Mouse (Mus musculus) embryonic facial prominence, embryonic 10.5 days (tissue): ENCODE measurements at regions not wholly inside any gene's neighbourhood (a gene's known extent, or its start where the extent isn't known, plus 50 kb on each side); places are given as distances from the start of the nearest gene placed in this dataset.
A peak's percentile ranks its signal among the peaks of the same experiment; 100 is the strongest.

Experiments used
- DNase-seq: peaks from one replicate; pipeline ENCODE4 v3.0.0-alpha.2; 2017; ENCODE audit warnings: low spot score
- H3K27ac ChIP-seq: fragments of 300-500 bp; sonication (generic); replicated peaks from 2 replicates; pipeline ENCODE4 v1.5.1; 2016; ENCODE audit warnings: mild to moderate bottlenecking
- H3K27me3 ChIP-seq: fragments of 300-500 bp; sonication (generic); replicated peaks from 2 replicates; pipeline ENCODE4 v1.6.1; 2016; ENCODE audit warnings: low read depth, mild to moderate bottlenecking; ENCODE audit not compliant: poor library complexity, severe bottlenecking
- H3K36me3 ChIP-seq: fragments of 300-500 bp; sonication (generic); replicated peaks from 2 replicates; pipeline ENCODE4 v1.6.1; 2016; ENCODE audit warnings: mild to moderate bottlenecking, moderate library complexity
- H3K4me1 ChIP-seq: fragments of 300-500 bp; sonication (generic); 2 replicates; pipeline ENCODE4 v1.6.1; 2016
- H3K4me3 ChIP-seq: fragments of 300-500 bp; sonication (generic); 2 replicates; pipeline ENCODE4 v1.5.1; 2016; ENCODE audit warnings: mild to moderate bottlenecking, moderate library complexity
- H3K9me3 ChIP-seq: fragments of 300-500 bp; sonication (generic); 2 replicates; pipeline ENCODE4 v1.6.1; 2016; ENCODE audit warnings: mild to moderate bottlenecking
- WGBS: fragments of 180-500 bp; shearing (Covaris S2); methylation state at CpG from one replicate; pipeline ENCODE4 v1.1.7; 2016; 5-methylcytosine and 5-hydroxymethylcytosine counted together

- Histone ChIP-seq H3K27me3 (peaks cover 25% of the 10 kb centered on the region; the same call in 1 of the 2 replicates), H3K9me3 (no peaks in the 10 kb centered on the region), H3K4me3 (no peak overlapping the region), H3K4me1 (peaks cover 24% of the 10 kb centered on the region), H3K36me3 (no peaks in the 10 kb centered on the region), H3K27ac (no peak overlapping the region)
- no peak for DNase-seq
- WGBS, result 75% methylated on average over 7 of the region's 7 CpGs
Observed at GRCm38 (mm10) chr2:93113929-93114328, 68.0 kb upstream of the Prdm11 start.

GRCm38 (mm10) chr2:93112320-93112719 lies 66.4 kb upstream of the Prdm11 start:
- H3K4me3 ChIP-seq, result no peak overlapping the region
- H3K36me3 ChIP-seq, result no peaks in the 10 kb centered on the region
- no peak for DNase-seq
- H3K4me1 ChIP-seq, result peaks cover 20% of the 10 kb centered on the region; the same call in 1 of the 2 replicates
- H3K27me3 ChIP-seq, result peaks cover 24% of the 10 kb centered on the region; the same call in 1 of the 2 replicates
- WGBS, result 46% methylated on average over 7 of the region's 7 CpGs
- no peaks in the 10 kb centered on the region for H3K9me3 ChIP-seq
- H3K27ac ChIP-seq, result peak overlapping the region; percentile 10; the same call in 1 of the 2 replicates

- 85% methylated on average over 5 of the region's 5 CpGs for WGBS
- Histone ChIP-seq H3K4me3 (no peak overlapping the region), H3K27me3 (peaks cover 28% of the 10 kb centered on the region; the same call in 1 of the 2 replicates), H3K4me1 (peaks cover 20% of the 10 kb centered on the region; the same call in 1 of the 2 replicates), H3K27ac (no peak overlapping the region), H3K36me3 (no peaks in the 10 kb centered on the region), H3K9me3 (no peaks in the 10 kb centered on the region)
- DNase-seq, result no peak
Observed at GRCm38 (mm10) chr2:93110898-93111297, 64.9 kb upstream of the Prdm11 start.

- Histone ChIP-seq H3K9me3 (no peaks in the 10 kb centered on the region), H3K4me3 (no peak overlapping the region), H3K36me3 (no peaks in the 10 kb centered on the region), H3K4me1 (peaks cover 4% of the 10 kb centered on the region; the same call in 1 of the 2 replicates), H3K27ac (no peak overlapping the region), H3K27me3 (peaks cover 28% of the 10 kb centered on the region; the same call in 1 of the 2 replicates)
- no peak for DNase-seq
- 65% methylated on average over 6 of the region's 6 CpGs for WGBS
Observed at GRCm38 (mm10) chr2:93106581-93106980, 60.6 kb upstream of the Prdm11 start.

- peaks cover under 1% of the 10 kb centered on the region; the same call in 1 of the 2 replicates for H3K27me3 ChIP-seq
- H3K36me3 ChIP-seq, result no peaks in the 10 kb centered on the region
- H3K9me3 ChIP-seq, result no peaks in the 10 kb centered on the region
- H3K27ac ChIP-seq, result no peak overlapping the region
- 65% methylated on average over 8 of the region's 8 CpGs for WGBS
- no peak overlapping the region for H3K4me3 ChIP-seq
- DNase-seq, result no peak
- H3K4me1 ChIP-seq, result peaks cover 29% of the 10 kb centered on the region
Observed at GRCm38 (mm10) chr2:93101991-93102390, 56.0 kb upstream of the Prdm11 start.

GRCm38 (mm10) chr2:93099780-93100179 lies 53.8 kb upstream of the Prdm11 start:
- WGBS, result 56% methylated on average over 3 of the region's 3 CpGs
- no peaks in the 10 kb centered on the region for H3K27me3 ChIP-seq
- H3K36me3 ChIP-seq, result no peaks in the 10 kb centered on the region
- peaks cover 29% of the 10 kb centered on the region for H3K4me1 ChIP-seq
- 0 out of 2 replicates have a peak overlapping the region, but pooled peaks have one; percentile 30 for H3K27ac ChIP-seq
- H3K9me3 ChIP-seq, result no peaks in the 10 kb centered on the region
- DNase-seq, result no peak
- no peak overlapping the region for H3K4me3 ChIP-seq

- Histone ChIP-seq H3K4me3 (no peak overlapping the region), H3K27ac (no peak overlapping the region), H3K27me3 (peaks cover 12% of the 10 kb centered on the region; the same call in 1 of the 2 replicates), H3K9me3 (no peaks in the 10 kb centered on the region), H3K4me1 (peaks cover 32% of the 10 kb centered on the region), H3K36me3 (no peaks in the 10 kb centered on the region)
- no peak for DNase-seq
- WGBS, result 100% methylated on average over 2 of the region's 2 CpGs
Observed at GRCm38 (mm10) chr2:93097016-93097415, 51.0 kb upstream of the Prdm11 start.

GRCm38 (mm10) chr2:93096078-93096729 lies 50.2 kb upstream of the Prdm11 start:
- no peak overlapping the region for H3K4me3 ChIP-seq
- DNase-seq, result no peak
- H3K4me1 ChIP-seq, result peaks cover 40% of the 10 kb centered on the region
- 79% methylated on average over 6 of the region's 6 CpGs for WGBS
- no peaks in the 10 kb centered on the region for H3K36me3 ChIP-seq
- H3K27me3 ChIP-seq, result peaks cover 14% of the 10 kb centered on the region
- H3K9me3 ChIP-seq, result no peaks in the 10 kb centered on the region
- no peak overlapping the region for H3K27ac ChIP-seq
